Mouse (Mus musculus): ENCODE measurements around the gene Gm15013. TPM values are rescaled to one million over a fixed set of nuclear protein-coding genes. Genes with fewer than 3 reads are reported as not detected.

Gene Gm15013
- polyA plus RNA-seq, 1 experiment from 2014 or later, result 0.36 TPM

Other genes with a start within 250 kb of the Gm15013 start
- 0.77 and 0.95 TPM in 2 replicates for gene D330045A20Rik, start 234.1 kb downstream of the Gm15013 start, polyA plus RNA-seq (2015; fragmentation: Nextera tagmentation; extraction: Ambion mirVana)
- 9.8 and 12.8 TPM in 2 replicates for gene Rnf128, start 151.2 kb downstream of the Gm15013 start, polyA plus RNA-seq (2015; fragmentation: Nextera tagmentation; extraction: Ambion mirVana)
- gene Tbc1d8b, start 29.5 kb downstream of the Gm15013 start, polyA plus RNA-seq (2015; fragmentation: Nextera tagmentation; extraction: Ambion mirVana), result 4.6 and 5.2 TPM in 2 replicates
- gene Ripply1, start 67.9 kb upstream of the Gm15013 start, polyA plus RNA-seq (2015; fragmentation: Nextera tagmentation; extraction: Ambion mirVana), result 1.8 and 1.9 TPM in 2 replicates
- gene Cldn2, start 86.3 kb upstream of the Gm15013 start, polyA plus RNA-seq (2015; fragmentation: Nextera tagmentation; extraction: Ambion mirVana), result 0.55 and 0.80 TPM in 2 replicates
- 16.3 and 22.4 TPM in 2 replicates for gene Morc4, start 157.2 kb upstream of the Gm15013 start, polyA plus RNA-seq (2015; fragmentation: Nextera tagmentation; extraction: Ambion mirVana)

Measured in embryonic facial prominence, embryonic 15.5 days (tissue).